Mouse (Mus musculus) c-Kit-positive CD71-negative TER-119-negative erythroid progenitor cells, embryonic 14.5 days (primary cell): ENCODE results near the gene Cd72.

Experiments used
- DNase-seq: peaks from one replicate; pipeline ENCODE4 v3.0.0-alpha.2; 2013; ENCODE audit warnings: low read depth

Gene Cd72

DNA sequence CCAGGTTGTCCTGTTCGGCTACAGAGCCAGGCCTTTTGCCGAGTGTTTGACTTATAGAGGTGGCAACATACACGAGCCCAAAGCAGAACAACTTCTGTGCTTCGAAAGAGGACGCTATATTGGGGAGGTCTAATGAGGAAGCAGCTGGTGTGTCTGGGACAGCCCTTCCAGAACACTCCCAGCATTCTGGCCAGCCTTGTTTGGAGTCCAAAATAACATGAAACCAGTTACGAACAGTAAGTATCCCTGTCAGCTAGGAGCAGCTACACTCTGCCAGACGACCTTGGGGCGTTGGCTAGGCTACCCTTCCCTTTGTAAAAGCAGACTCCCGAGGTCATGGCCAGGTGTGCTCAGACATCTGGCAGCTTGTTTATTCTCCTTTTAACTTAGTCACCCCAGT lies 52.2 kb downstream of the Cd72 start:
- no peak for DNase-seq

DNA sequence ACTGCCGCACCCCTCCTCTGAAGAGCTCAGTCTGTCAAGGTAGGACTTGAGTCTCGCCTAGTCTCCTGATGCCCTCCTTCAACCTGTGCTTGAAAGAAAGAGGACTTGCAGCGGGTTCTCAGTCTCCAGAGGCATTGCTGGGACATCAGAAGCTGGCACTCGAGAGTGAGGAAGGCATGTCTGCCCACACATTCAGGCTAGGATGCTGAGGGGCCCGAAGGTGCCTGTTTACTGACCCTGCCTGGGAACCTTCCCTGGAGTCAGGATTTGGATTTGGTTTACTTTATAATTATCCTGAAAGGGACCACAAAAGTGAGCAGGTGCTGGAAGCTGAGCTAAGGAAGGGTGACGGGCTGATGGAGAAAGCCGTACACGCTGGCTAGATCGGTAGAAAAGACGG lies 52.9 kb downstream of the Cd72 start:
- DNase-seq, result no peak

DNA sequence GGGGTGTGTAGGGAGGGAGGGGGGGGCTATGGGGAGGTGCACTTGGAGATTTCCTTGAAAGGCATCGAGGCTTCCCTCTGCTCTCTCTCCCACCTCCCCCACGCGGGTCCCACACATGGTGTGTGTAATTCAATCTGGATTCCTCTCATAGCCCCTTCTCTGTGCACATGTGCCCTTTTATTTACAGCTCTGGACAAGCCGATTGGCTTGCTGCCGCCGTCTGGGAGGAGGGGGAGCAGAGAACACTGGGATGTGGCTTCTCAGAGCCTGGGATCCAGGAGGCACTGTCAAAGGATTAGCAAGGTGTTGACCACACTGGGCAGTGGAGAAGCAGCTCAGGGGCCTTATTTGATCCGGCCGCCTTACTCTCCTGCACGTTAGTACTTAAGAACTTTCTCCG lies 53.5 kb downstream of the Cd72 start:
- DNase-seq, result no peak

DNA sequence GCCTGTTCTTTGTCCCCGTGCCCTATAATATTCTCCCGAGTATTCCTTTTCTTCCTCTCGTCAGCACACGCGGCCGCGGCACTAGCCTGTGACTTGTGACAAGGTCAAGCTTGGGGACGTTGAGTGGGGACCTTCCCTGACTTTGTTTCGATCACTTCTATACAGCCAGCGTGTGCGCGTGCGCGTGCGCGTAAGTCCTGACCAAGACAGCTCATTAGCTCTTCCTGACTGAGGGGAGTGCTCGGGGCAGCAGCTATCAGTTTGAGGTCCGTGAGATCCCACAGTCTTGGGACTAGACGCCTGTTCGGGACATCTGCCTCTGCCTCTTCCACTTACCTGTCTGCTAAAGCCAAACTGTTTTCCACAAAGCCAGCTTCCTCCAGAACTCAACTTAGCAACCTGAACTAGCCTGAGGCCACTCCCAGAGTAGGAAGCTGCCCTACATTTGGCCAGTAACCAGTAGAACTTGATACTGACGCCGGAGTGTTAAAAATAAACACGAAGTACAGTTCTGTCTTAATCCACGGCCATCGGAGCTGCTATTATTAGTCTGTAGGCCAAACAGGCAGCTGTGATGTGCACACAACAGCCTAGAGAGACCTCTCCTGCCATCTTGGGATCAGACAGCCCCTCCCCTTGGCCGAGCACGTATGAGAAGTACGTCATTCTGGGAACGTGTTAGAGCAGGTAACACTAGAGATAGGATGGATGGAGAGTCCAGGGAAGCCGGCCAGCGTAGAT lies 54.9 kb downstream of the Cd72 start:
- no peak for DNase-seq

DNA sequence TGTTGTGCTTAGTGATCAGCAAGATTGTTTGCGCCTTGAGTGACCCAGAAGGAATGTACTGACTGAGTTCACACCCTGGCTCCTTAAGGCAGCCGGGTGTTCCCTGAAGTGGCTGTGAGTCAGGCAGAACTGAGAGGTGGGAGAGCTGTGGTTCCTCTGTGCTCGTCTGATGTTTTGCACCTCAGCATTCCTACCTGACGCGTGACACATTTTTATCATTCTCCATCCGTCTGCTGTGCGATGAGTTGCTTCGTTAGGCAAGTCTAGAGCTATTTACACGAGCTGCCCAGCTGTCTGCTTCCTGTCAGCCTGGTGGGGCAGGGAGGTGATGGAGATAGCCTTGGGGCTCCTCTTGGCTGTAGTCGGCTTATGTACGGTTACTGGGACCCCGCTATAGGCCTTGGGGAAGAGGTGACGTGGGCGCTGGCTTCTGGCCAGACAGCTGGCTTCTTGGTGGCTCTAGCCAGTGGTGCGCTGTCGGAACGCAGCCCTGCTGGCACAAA lies 55.5 kb downstream of the Cd72 start:
- no peak for DNase-seq

DNA sequence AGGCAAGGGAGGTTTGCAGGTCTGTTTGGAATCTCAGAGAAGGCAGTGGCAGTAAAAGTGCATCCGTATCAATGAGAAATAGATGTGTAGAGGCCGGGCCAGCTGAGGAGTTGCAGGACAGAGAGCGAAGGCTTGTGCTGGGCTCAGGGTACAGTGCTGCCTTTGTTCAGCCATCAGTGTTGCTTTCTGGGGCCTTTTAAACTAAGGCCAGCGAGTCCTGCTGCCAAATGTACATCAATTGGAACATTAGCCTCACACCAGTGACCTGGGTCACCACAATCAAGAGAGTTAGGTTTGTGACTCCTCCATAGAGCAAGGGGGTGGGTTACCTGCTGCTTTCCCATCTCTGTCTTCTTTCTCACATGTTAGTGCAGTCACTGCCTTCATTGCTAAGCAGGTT lies 56.4 kb downstream of the Cd72 start:
- DNase-seq, result no peak
